Mouse (Mus musculus) kidney, postnatal 36 days (tissue): Measurements from ENCODE around the gene Stx4a.
"Not testable (repeated sequence)": the region's sequence is repeated elsewhere in the genome, so short reads cannot be mapped to it uniquely, and the experiment has no call there.

Experiments used
- DNase-seq, 2 experiments: peaks; one replicate each; pipeline ENCODE4 v3.0.0; 2021 to 2022; ENCODE audit warnings: mixed read lengths in 2 of 2

The Stx4a gene

GRCm38 (mm10) chr7:127824176-127824871, at the start of gene Stx4a, which contains the start of gene Stx1b:
Gene Stx4a, plus strand, starts transcription at chr7:127824294.
Gene Stx1b, minus strand, starts transcription at chr7:127824549.
- DNase-seq: peak in 1 of 2 experiments; percentile 21

- not testable (repeated sequence) for DNase-seq
Observed at GRCm38 (mm10) chr7:127775837-127776236, 48.3 kb upstream of the Stx4a start.

- DNase-seq: peak; percentile 87 to 96
Observed at GRCm38 (mm10) chr7:127776426-127776825, 47.7 kb upstream of the Stx4a start, which contains the start of gene Setd1a. Gene Setd1a, plus strand, starts transcription at chr7:127776670.

GRCm38 (mm10) chr7:127776878-127777473, 47.1 kb upstream of the Stx4a start:
- DNase-seq: peak; percentile 98 to 99

GRCm38 (mm10) chr7:127777474-127778266, 46.4 kb upstream of the Stx4a start:
- peak; percentile 48 to 81 for DNase-seq

DNA sequence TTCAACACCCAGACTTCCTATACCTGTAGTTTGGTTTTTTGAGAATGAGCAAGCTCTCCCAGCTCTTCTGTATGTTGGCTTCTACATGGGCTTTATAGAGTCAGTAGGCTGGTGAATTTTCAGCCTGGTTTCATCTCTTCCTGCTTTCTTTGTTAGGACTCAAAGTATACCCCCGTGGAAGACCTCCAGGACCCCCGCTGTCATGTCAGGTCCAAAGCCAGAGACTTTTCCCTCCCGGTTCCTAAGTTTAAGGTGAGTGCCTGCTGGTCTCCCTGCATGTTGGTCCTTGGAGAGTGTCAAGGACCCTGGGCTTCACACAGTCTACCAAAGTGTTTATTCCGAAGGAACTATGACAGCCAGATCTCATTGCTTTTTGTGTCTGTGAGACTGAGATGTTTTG, 45.7 kb upstream of the Stx4a start:
- no peak for DNase-seq

DNA sequence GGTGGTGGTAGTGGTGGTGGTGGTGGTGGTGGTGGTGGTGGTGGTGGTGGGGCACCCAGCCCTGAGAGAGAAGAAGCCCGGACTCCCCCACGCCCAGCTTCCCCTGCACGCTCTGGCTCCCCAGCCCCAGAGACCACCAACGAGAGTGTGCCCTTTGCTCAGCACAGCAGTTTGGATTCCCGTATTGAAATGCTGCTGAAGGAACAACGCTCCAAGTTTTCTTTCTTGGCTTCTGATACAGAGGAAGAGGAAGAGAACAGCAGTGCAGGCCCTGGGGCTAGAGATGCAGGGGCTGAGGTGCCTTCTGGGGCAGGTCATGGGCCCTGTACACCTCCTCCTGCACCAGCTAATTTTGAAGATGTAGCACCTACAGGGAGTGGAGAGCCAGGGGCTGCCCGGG, 38.8 kb upstream of the Stx4a start, which contains the start of gene Gm49388:
Gene Gm49388, plus strand, starts transcription at position 301 of the 400 bp plus-strand sequence.
- DNase-seq: no peak

DNA sequence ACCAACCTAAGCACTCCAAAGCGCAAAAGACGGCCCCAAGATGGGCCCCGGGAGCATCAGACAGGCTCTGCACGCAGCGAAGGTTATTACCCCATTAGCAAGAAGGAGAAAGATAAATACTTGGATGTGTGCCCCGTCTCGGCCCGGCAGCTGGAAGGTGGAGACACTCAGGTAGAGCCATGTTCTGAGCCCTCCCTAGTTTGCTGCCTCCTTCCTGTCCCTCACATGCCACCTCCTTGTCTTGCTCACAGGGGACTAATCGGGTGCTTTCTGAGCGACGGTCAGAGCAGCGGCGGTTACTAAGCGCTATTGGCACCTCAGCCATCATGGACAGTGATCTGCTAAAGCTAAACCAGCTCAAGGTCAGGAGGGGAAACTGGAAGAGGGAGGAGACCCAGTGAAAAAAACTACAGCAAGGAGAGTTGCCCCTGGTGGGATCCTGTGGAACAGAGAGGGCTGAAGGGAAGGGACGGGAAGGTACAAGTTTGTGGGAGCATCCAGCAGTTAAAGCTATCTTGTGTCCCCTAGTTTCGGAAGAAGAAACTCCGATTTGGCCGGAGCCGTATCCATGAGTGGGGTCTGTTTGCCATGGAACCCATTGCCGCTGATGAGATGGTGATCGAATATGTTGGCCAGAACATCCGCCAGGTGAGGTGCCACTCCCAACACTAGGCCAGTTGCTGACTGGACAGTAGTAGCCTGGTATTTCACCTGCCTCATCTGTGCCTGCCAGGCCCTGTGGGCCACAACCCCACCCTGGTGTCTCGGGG, 26.8 kb upstream of the Stx4a start:
- DNase-seq: no peak

DNA sequence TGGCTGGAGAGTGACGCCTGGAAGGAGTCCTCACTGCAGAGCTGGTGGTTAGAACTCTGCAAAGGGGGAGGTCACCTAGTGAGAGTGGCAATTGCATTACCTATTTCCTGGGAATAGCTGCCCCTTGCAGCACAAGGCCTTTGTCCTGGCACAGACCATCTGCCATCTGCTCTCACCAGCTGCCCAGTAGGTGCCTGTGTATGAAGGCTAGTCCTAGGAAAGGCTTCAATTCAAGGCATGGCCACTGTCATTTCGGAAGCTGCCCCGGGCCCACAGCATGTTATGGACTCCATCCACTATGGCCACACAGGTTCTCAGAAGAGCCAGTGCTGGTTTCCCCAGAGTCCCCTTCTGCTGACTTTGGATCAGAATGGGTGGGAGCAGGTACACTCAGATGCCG, 25.5 kb upstream of the Stx4a start:
- no peak for DNase-seq

DNA sequence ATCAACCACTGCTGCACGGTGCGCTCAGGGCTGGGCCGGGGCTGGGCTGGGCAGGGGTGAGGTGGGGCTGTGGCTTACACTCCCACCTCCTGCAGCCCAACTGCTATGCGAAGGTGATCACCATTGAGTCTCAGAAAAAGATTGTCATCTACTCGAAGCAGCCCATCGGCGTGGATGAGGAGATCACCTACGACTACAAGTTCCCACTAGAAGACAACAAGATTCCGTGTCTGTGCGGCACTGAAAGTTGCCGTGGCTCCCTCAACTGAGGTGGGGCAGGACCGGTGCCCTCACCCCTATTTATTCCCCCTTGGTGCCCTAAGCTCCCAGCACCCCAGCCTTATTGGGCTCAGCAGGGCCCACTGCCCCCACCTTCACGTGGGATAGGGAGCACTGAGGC, 24.9 kb upstream of the Stx4a start:
- no peak for DNase-seq

DNA sequence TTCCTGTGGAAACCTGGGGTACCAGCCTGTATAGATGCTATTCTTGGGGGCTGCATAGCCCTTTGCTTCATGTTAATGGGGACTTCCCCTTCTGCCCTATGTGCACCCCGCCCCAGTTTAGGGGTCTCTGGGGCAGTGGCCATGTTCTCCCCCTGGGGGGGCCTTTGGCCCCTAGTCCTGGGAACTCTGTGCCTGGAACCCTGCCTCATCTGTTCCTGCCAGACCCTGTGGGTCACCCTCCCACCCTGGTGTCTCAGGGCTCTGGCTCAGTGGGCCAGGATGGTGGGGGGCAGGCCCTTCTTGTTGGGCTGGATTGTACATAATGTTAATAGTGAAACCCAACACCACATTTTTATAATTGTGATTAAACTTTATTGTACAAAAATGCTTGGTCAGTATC, 24.4 kb upstream of the Stx4a start:
- no peak for DNase-seq

DNA sequence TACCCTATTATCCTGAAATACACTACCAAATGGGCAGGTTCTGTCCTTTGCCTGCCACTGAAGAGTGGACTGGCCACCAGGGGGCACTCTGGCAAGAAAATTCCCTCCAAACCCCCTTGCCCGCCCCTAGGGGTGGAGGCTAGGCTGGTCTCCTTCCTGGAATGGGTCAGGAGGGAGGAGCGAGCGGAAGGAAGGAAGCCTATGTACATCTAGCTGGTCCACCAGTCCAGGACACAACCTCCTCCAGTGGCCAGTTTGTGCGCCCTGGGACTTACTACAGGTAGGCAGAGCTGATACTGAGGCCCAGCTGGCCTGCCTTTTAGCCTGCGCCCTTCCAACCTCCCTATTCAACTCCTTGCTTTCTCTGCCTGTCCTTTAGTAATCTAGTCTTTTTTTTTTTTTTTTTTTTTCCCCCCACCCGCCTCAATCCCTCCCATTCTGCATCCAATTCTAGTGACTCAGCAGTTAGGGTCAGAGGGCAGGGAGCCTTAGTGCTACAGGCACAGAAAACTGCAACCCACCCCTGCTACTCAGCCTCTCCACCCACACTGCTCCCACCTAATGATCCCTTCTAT, 23.6 kb upstream of the Stx4a start, which contains the start of gene Hsd3b7:
Gene Hsd3b7, plus strand, starts transcription at position 170 of the 575 bp plus-strand sequence.
- peak; percentile 95 to 98 for DNase-seq

DNA sequence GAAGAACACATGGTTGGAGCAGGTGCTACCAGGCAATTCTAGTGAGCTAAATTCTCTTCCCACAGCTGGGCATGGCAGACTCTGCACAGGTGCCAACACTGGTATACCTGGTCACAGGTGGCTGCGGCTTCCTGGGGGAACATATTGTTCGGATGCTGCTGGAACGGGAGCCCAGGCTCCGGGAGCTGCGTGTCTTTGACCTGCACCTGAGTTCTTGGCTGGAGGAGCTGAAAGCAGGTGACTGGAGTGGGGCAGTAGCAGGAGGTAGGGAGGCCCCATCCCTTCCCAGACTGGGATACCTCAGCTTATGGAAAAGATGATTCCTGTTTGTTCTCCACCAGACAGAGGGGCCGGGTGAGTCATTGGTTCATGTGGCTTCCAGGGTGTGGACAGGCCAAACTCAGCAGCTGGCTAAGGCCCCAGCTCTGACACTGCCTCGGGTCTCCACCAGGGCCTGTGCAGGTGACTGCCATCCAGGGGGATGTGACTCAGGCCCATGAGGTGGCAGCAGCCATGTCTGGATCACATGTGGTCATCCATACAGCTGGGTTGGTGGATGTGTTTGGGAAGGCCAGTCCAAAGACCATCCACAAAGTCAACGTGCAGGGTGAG, 23.0 kb upstream of the Stx4a start:
- no peak for DNase-seq

GRCm38 (mm10) chr7:127802313-127802712, 21.8 kb upstream of the Stx4a start:
- no peak for DNase-seq

- DNase-seq: no peak
Observed at GRCm38 (mm10) chr7:127808821-127809220, 15.3 kb upstream of the Stx4a start.

DNA sequence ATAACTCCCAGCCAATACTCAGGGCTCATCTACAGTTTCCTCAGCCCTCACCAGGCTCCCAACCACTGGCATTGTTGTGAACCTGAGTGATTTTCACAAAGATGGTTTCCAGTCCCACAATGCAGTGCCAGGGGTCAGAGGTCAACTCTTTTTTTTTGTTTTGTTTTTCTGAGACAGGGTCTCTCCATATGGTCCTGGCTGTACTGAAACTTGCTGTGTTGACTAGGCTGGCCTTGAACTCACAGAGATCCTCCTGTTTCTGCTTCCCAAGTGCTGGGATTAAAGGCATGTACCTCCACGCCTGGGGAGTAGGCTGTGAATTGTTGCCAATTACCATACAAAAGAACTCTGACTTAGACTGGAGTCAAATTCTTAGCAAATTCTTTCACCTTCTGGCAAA, 14.2 kb upstream of the Stx4a start:
- no peak for DNase-seq

- no peak for DNase-seq
Observed at GRCm38 (mm10) chr7:127810650-127811049, 13.4 kb upstream of the Stx4a start.

DNA sequence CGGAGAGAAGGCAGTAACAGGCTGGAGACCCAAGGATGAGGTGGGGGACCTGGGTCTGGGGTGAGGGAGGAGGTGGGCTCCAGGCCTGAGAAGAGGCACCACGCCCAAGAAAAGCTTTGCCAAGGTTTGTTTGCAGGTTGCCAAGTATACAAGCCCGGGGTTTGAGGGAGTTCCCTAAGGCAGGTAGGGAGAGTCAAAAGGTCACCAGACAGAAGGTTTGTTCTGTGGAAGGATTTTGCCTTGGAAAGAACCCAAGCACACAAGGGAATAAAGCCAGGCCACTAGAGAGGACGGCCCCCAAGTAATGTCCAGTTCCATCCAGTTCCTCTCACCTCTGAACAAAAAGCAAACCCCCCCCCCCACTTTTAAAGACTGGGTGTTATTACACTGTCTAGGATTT, 12.9 kb upstream of the Stx4a start:
- DNase-seq: no peak

- no peak for DNase-seq
Observed at GRCm38 (mm10) chr7:127812292-127812691, 11.8 kb upstream of the Stx4a start.

DNA sequence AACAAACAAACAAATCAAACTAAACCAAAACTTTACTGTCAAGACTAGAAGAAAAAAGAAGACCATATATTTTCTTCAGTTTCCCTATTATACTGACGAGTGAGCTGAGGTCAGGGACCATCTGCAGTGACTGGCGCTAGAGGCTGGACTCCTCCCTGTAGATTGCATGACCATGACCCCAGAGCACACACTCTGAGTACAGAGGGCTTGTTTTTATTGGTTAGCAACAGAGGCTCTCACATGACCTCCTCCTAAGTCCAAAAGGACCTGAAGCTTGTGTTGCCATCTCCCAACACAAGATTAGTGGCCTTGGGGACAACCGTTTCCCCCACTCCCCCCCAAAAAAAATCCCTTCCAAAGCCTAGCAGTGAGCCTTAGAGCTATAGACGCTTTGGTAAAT, 10.3 kb upstream of the Stx4a start:
- peak in 1 of 2 experiments; percentile 24 for DNase-seq

DNA sequence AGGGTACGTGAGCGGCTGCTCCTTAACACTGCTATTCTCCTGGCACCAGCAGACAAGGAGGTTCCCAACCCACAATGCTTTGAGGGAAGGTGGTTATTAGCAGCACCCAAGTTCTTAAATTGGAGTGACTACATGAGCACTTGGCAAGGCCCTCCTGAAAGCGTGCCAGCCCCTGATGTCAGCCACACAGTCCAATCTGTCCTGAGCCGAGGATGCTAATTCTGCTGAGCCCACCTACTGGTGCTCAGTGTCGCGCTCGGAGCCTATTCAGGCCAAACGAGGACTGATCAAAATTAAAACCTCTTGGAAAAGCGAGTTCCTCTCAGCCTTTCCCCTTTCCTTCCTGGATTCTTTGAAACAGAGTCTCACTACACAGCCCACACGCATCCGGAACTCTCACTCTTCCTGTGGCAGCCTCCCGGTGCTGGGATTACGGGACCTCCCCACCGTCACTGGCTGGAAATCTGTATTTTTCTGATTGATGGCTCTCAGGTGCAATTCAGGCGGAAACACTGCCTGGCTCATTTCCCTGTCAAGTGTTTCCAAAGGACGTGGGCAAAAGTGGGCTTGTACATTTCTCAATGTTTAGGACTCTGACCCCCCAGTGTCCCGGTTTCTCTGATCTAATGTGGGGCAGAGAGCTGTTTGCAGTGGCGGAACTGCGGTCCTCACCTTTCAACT, 9.7 kb upstream of the Stx4a start:
- DNase-seq: peak; percentile 60 to 71
